Mouse (Mus musculus): Measurements from ENCODE around the gene Psmc3ip.

The Psmc3ip gene

GRCm38 (mm10) chr11:101119131-101119760, 24.0 kb upstream of the Psmc3ip start:
- peak; percentile 33 for DNase-seq (ENCODE audit: low spot score)

GRCm38 (mm10) chr11:101118105-101118504, 22.9 kb upstream of the Psmc3ip start:
- no peak for DNase-seq (ENCODE audit: low spot score)

GRCm38 (mm10) chr11:101115564-101115963, 20.3 kb upstream of the Psmc3ip start:
- no peak for DNase-seq (ENCODE audit: low spot score)

GRCm38 (mm10) chr11:101112186-101112585, 16.9 kb upstream of the Psmc3ip start:
- DNase-seq (ENCODE audit: low spot score) = no peak

GRCm38 (mm10) chr11:101111178-101111577, 15.9 kb upstream of the Psmc3ip start:
- DNase-seq (ENCODE audit: low spot score) = no peak

GRCm38 (mm10) chr11:101110708-101111107, 15.5 kb upstream of the Psmc3ip start:
- no peak for DNase-seq (ENCODE audit: low spot score)

GRCm38 (mm10) chr11:101109351-101109750, 14.1 kb upstream of the Psmc3ip start:
- DNase-seq (ENCODE audit: low spot score) = no peak

GRCm38 (mm10) chr11:101103011-101103410, 7.8 kb upstream of the Psmc3ip start:
- DNase-seq (ENCODE audit: low spot score) = no peak

- DNase-seq (ENCODE audit: low spot score) = no peak
Observed at GRCm38 (mm10) chr11:101098231-101098630, 3.0 kb upstream of the Psmc3ip start.

- DNase-seq (ENCODE audit: low spot score) = no peak
Observed at GRCm38 (mm10) chr11:101094930-101095313, 314 bp downstream of the Psmc3ip start.

GRCm38 (mm10) chr11:101089931-101090330, 5.3 kb downstream of the Psmc3ip start:
- DNase-seq (ENCODE audit: low spot score) = peak; percentile 54

GRCm38 (mm10) chr11:101087682-101088055, 7.6 kb downstream of the Psmc3ip start:
- no peak for DNase-seq (ENCODE audit: low spot score)

GRCm38 (mm10) chr11:101086756-101087681, 8.2 kb downstream of the Psmc3ip start, which contains the start of gene Mlx:
Gene Mlx (plus strand): TSS chr11:101087277.
- peak; percentile 95 for DNase-seq (ENCODE audit: low spot score)

GRCm38 (mm10) chr11:101086323-101086674, 8.9 kb downstream of the Psmc3ip start:
- DNase-seq (ENCODE audit: low spot score) = no peak

- DNase-seq (ENCODE audit: low spot score) = no peak
Observed at GRCm38 (mm10) chr11:101085617-101086322, 9.5 kb downstream of the Psmc3ip start.

GRCm38 (mm10) chr11:101084811-101085210, 10.4 kb downstream of the Psmc3ip start:
- no peak for DNase-seq (ENCODE audit: low spot score)

- DNase-seq (ENCODE audit: low spot score) = no peak
Observed at GRCm38 (mm10) chr11:101084246-101084645, 11.0 kb downstream of the Psmc3ip start.

GRCm38 (mm10) chr11:101083083-101083697, 12.0 kb downstream of the Psmc3ip start:
- DNase-seq (ENCODE audit: low spot score) = peak; percentile 57

- peak; percentile 97 for DNase-seq (ENCODE audit: low spot score)
Observed at GRCm38 (mm10) chr11:101082208-101083082, 12.8 kb downstream of the Psmc3ip start, which contains the start of gene Coasy. Gene Coasy (plus strand): TSS chr11:101082565.

GRCm38 (mm10) chr11:101081659-101082058, 13.6 kb downstream of the Psmc3ip start:
- DNase-seq (ENCODE audit: low spot score) = peak; percentile 53

- no peak for DNase-seq (ENCODE audit: low spot score)
Observed at GRCm38 (mm10) chr11:101080421-101080820, 14.8 kb downstream of the Psmc3ip start.

All from adipocyte (in vitro differentiated cells).